Mouse (Mus musculus): ENCODE results near the gene Cntnap2. TPM values are rescaled to one million over a fixed set of nuclear protein-coding genes. Genes with fewer than 3 reads are reported as not detected.

The Cntnap2 gene
- polyA plus RNA-seq, 1 experiment from 2014 or later = 50.9 TPM

DNA sequence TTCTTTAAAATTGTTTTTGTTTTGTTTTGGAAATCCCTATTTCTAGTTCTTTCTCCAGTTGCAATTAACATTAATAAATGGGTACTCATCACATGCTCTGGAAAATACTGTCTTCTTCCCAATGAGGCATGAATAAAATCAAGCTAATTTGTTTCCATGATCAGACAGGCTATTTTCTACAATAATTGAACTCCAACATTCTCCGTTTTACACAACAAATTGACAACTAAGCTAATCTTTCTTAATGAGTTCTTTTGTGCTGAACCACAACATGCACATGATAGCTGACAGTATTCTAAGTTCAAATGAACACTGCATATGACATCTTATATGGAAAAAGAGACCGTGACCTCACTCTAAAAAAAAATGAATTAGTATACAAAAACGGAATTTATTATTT is 173.4 kb downstream of the Cntnap2 start:
- no peaks in the 10 kb centered on the region for H3K36me3 ChIP-seq
- no peak overlapping the region for H3K27ac ChIP-seq (replicated peaks)
- WGBS = 76% methylated on average over 3 of the region's 3 CpGs
- H3K4me2 ChIP-seq = no peak overlapping the region
- H3K4me3 ChIP-seq = no peak overlapping the region
- ATAC-seq (ENCODE audit: low read depth) = no peak
- no peak overlapping the region for H3K9ac ChIP-seq
- no peaks in the 10 kb centered on the region for H3K9me3 ChIP-seq
- 0 out of 2 replicates have a peak, but pooled peaks cover under 1% of the 10 kb centered on the region for H3K4me1 ChIP-seq (replicated peaks)
- no peaks in the 10 kb centered on the region for H3K27me3 ChIP-seq

GRCm38 (mm10) chr6:45236531-45236930 is 177.4 kb downstream of the Cntnap2 start:
- H3K27me3 ChIP-seq = no peaks in the 10 kb centered on the region
- no peak for ATAC-seq (ENCODE audit: low read depth)
- H3K9ac ChIP-seq = no peak overlapping the region
- H3K36me3 ChIP-seq = no peaks in the 10 kb centered on the region
- 80% methylated on average over 4 of the region's 4 CpGs for WGBS
- H3K4me2 ChIP-seq = no peak overlapping the region
- no peaks in the 10 kb centered on the region for H3K9me3 ChIP-seq
- no peak overlapping the region for H3K27ac ChIP-seq (replicated peaks)
- 0 out of 2 replicates have a peak, but pooled peaks cover 6% of the 10 kb centered on the region for H3K4me1 ChIP-seq (replicated peaks)
- no peak overlapping the region for H3K4me3 ChIP-seq

- H3K4me3 ChIP-seq = no peak overlapping the region
- no peaks in the 10 kb centered on the region for H3K9me3 ChIP-seq
- H3K4me2 ChIP-seq = no peak overlapping the region
- H3K4me1 ChIP-seq (replicated peaks) = 0 out of 2 replicates have a peak, but pooled peaks cover 6% of the 10 kb centered on the region
- no peak for ATAC-seq (ENCODE audit: low read depth)
- H3K27ac ChIP-seq (replicated peaks) = no peak overlapping the region
- H3K36me3 ChIP-seq = no peaks in the 10 kb centered on the region
- H3K27me3 ChIP-seq = no peaks in the 10 kb centered on the region
- H3K9ac ChIP-seq = no peak overlapping the region
These were observed 179.0 kb downstream of the Cntnap2 start for GRCm38 (mm10) chr6:45238117-45238516.

DNA sequence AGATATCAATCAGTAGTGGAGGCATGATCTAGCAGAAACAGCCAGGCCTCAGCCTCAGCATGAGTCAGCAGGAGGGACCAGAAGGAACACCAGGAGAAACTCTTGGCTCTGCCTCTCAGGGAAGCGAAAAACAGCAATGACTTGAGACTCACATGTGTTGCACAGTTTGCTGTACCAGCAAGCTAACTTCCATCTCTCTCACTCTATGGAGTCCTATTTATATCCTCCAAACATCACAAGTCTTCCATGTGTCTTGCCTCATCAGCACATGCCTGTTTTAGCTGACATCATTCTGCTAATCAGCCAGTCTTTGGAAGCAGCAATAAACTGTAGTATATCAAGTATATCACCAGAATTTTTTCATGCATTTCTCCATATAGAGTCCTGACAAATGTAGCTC is 182.1 kb downstream of the Cntnap2 start:
- WGBS = 82% methylated on average over 1 of the region's 1 CpGs
- H3K36me3 ChIP-seq = no peaks in the 10 kb centered on the region
- no peak for ATAC-seq (ENCODE audit: low read depth)
- H3K27ac ChIP-seq (replicated peaks) = no peak overlapping the region
- H3K9ac ChIP-seq = no peak overlapping the region
- H3K27me3 ChIP-seq = no peaks in the 10 kb centered on the region
- no peak overlapping the region for H3K4me2 ChIP-seq
- H3K4me1 ChIP-seq (replicated peaks) = 0 out of 2 replicates have a peak, but pooled peaks cover 6% of the 10 kb centered on the region
- H3K4me3 ChIP-seq = no peak overlapping the region
- H3K9me3 ChIP-seq = no peaks in the 10 kb centered on the region

DNA sequence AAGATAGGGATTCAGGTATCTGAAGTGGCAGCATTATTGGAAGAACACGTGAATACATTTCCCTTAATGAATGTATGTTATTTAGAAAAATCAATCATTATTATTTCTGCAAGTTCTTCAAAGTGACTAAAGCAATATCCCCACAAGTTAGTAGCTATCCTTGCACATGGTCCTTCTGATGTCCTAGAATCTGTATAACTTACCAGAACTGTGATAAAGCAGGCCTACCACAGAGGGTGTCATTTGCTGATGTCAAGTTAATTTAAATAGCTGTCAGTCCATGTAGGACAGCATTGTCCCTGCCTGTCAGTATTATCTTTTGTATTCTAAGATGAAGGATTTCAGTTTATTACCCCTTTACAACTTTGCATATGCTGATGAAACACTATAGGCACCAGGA is 185.5 kb downstream of the Cntnap2 start:
- no peak for ATAC-seq (ENCODE audit: low read depth)
- no peak overlapping the region for H3K27ac ChIP-seq (replicated peaks)
- no peaks in the 10 kb centered on the region for H3K4me1 ChIP-seq (replicated peaks)
- no peak overlapping the region for H3K9ac ChIP-seq
- no peak overlapping the region for H3K4me3 ChIP-seq
- no peaks in the 10 kb centered on the region for H3K36me3 ChIP-seq
- no peaks in the 10 kb centered on the region for H3K9me3 ChIP-seq
- 72% methylated on average over 1 of the region's 1 CpGs for WGBS
- no peak overlapping the region for H3K4me2 ChIP-seq
- H3K27me3 ChIP-seq = no peaks in the 10 kb centered on the region

DNA sequence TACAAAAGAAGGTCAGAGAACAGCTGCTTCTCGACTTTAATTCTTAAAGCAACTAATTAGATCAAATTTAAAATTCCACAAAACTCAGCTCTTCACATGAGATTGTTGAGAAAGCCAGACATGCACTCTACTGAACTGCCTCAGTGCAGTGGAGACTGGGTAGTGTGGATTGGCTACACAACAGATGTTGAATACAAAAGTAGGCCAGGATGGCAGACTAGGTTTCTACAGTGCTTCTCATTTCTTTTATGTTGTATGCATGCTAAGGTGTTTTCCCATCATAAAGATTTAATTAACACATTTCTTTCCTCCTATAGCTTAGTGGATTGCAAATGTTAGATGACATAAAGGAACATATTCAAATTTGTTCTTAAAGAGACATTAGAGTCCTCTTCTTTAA is 198.9 kb downstream of the Cntnap2 start:
- Histone ChIP-seq H3K9ac (no peak overlapping the region), H3K27me3 (no peaks in the 10 kb centered on the region), H3K36me3 (no peaks in the 10 kb centered on the region), H3K4me2 (no peak overlapping the region), H3K27ac (replicated peaks) (no peak overlapping the region), H3K4me1 (replicated peaks) (no peaks in the 10 kb centered on the region), H3K4me3 (no peak overlapping the region), H3K9me3 (no peaks in the 10 kb centered on the region)
- 77% methylated on average over 1 of the region's 1 CpGs for WGBS
- ATAC-seq (ENCODE audit: low read depth) = no peak

GRCm38 (mm10) chr6:45271537-45271936 is 212.4 kb downstream of the Cntnap2 start:
- no peak for ATAC-seq (ENCODE audit: low read depth)

GRCm38 (mm10) chr6:45273259-45273775 is 214.2 kb downstream of the Cntnap2 start:
- Histone ChIP-seq H3K27me3 (no peaks in the 10 kb centered on the region), H3K9me3 (no peaks in the 10 kb centered on the region), H3K9ac (no peak overlapping the region), H3K4me2 (no peak overlapping the region), H3K4me1 (replicated peaks) (peaks cover 3% of the 10 kb centered on the region; the same call in 1 of the 2 replicates), H3K27ac (replicated peaks) (no peak overlapping the region), H3K4me3 (no peak overlapping the region), H3K36me3 (no peaks in the 10 kb centered on the region)
- WGBS = 31% methylated on average over 1 of the region's 1 CpGs
- ATAC-seq (ENCODE audit: low read depth) = no peak

More at GRCm38 (mm10) chr6:45271537-45271936, 212.4 kb downstream of the Cntnap2 start:
- Histone ChIP-seq H3K36me3 (no peaks in the 10 kb centered on the region), H3K9ac (no peak overlapping the region), H3K27me3 (no peaks in the 10 kb centered on the region), H3K4me1 (replicated peaks) (peaks cover 3% of the 10 kb centered on the region; the same call in 1 of the 2 replicates), H3K27ac (replicated peaks) (no peak overlapping the region), H3K4me3 (no peak overlapping the region), H3K9me3 (no peaks in the 10 kb centered on the region), H3K4me2 (no peak overlapping the region)
- WGBS = 95% methylated on average over 2 of the region's 2 CpGs

DNA sequence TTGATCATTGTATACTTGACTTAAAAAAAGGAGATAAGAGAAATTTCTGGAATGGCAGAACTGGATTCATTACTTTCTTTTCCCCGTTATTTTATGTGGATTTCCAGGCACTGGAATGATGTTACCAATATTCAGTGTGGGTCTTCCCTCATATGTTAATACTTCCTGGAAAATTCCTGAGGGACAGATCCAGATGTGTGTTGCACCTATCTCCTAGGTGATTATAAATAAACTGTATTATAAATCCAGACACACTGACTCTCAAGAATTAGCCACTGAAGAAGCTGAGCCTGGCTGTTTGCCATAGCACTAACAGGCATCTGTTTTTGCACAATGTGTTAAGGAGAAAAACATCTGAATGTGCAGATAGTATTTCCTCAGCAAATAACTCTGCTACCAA is 231.0 kb downstream of the Cntnap2 start:
- Histone ChIP-seq H3K27ac (replicated peaks) (no peak overlapping the region), H3K36me3 (no peaks in the 10 kb centered on the region), H3K4me3 (no peak overlapping the region), H3K27me3 (no peaks in the 10 kb centered on the region), H3K9ac (no peak overlapping the region), H3K9me3 (no peaks in the 10 kb centered on the region), H3K4me2 (no peak overlapping the region), H3K4me1 (replicated peaks) (peaks cover 4% of the 10 kb centered on the region; the same call in 1 of the 2 replicates)
- no peak for ATAC-seq (ENCODE audit: low read depth)
- WGBS = 76% methylated on average over 1 of the region's 1 CpGs

DNA sequence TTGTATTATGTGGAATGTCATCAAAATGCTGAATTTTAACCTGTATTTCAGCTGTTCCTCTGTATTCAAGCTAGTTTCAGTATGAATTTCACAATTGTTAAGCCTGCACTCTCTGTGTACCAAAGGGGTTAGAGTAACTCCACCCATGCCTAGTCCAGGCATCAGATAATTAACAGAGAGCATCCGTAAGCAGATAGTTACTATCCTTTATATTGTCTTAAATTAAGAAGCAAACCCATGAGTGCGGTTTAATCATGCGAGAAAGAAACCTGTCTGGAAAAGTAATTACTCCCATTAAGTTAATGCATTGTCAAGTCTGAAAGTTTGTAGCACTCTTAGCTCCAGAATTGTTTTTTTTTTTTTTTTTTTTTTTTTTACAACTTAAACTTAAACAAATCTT is 258.3 kb downstream of the Cntnap2 start:
- no peak for ATAC-seq (ENCODE audit: low read depth)
- Histone ChIP-seq H3K27me3 (no peaks in the 10 kb centered on the region), H3K9me3 (no peaks in the 10 kb centered on the region), H3K4me1 (replicated peaks) (no peaks in the 10 kb centered on the region), H3K27ac (replicated peaks) (no peak overlapping the region), H3K4me2 (no peak overlapping the region), H3K9ac (no peak overlapping the region), H3K4me3 (no peak overlapping the region), H3K36me3 (no peaks in the 10 kb centered on the region)
- WGBS = 71% methylated on average over 3 of the region's 3 CpGs

DNA sequence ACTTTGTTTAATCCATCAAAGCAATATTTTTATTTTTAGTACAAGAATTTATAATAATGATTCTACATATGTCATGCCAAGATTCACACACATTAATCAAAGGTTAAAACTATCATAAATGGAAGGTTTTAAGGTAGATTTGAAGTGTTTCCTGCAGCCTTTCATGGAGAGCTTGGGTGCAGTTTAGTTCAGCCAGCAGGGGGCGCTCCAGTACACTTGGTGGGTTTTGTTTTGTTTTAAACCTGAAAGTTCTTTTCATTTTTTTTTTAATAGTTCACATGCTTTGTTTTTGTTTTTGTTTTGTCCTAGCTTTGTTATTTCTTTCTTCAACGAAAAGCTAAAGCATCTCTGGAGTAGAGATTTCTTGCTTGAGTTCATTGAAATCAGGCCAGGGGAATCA is 264.3 kb downstream of the Cntnap2 start:
- Histone ChIP-seq H3K4me3 (no peak overlapping the region), H3K4me2 (no peak overlapping the region), H3K9me3 (no peaks in the 10 kb centered on the region), H3K36me3 (no peaks in the 10 kb centered on the region), H3K27me3 (no peaks in the 10 kb centered on the region), H3K4me1 (replicated peaks) (no peaks in the 10 kb centered on the region), H3K9ac (no peak overlapping the region), H3K27ac (replicated peaks) (no peak overlapping the region)
- ATAC-seq (ENCODE audit: low read depth) = no peak
- WGBS = 8% methylated on average over 2 of the region's 2 CpGs

GRCm38 (mm10) chr6:45327952-45328485 is 268.9 kb downstream of the Cntnap2 start:
- no peak overlapping the region for H3K4me2 ChIP-seq
- no peaks in the 10 kb centered on the region for H3K4me1 ChIP-seq (replicated peaks)
- no peaks in the 10 kb centered on the region for H3K27me3 ChIP-seq
- H3K9ac ChIP-seq = no peak overlapping the region
- no peak overlapping the region for H3K27ac ChIP-seq (replicated peaks)
- ATAC-seq (ENCODE audit: low read depth) = no peak
- H3K36me3 ChIP-seq = no peaks in the 10 kb centered on the region
- H3K9me3 ChIP-seq = no peaks in the 10 kb centered on the region
- H3K4me3 ChIP-seq = no peak overlapping the region
- WGBS = 45% methylated on average over 3 of the region's 3 CpGs

- H3K36me3 ChIP-seq = no peaks in the 10 kb centered on the region
- H3K4me2 ChIP-seq = no peak overlapping the region
- 88% methylated on average over 2 of the region's 2 CpGs for WGBS
- no peak overlapping the region for H3K27ac ChIP-seq (replicated peaks)
- H3K9me3 ChIP-seq = no peaks in the 10 kb centered on the region
- no peaks in the 10 kb centered on the region for H3K27me3 ChIP-seq
- H3K9ac ChIP-seq = no peak overlapping the region
- H3K4me3 ChIP-seq = no peak overlapping the region
- no peak for ATAC-seq (ENCODE audit: low read depth)
- no peaks in the 10 kb centered on the region for H3K4me1 ChIP-seq (replicated peaks)
These were observed 286.2 kb downstream of the Cntnap2 start for GRCm38 (mm10) chr6:45345396-45345795.

Measured in neural tube, embryonic 13.5 days (tissue).